Mouse (Mus musculus) retina, adult 2 months (tissue): Measurements from ENCODE around the gene Tead2.

Experiments used
- DNase-seq: peaks from one replicate; pipeline ENCODE4 v3.0.0-alpha.2; 2012; ENCODE audit warnings: low read depth, low spot score

Gene Tead2

GRCm38 (mm10) chr7:45191803-45192363, 23.7 kb upstream of the Tead2 start:
- DNase-seq = no peak

DNA sequence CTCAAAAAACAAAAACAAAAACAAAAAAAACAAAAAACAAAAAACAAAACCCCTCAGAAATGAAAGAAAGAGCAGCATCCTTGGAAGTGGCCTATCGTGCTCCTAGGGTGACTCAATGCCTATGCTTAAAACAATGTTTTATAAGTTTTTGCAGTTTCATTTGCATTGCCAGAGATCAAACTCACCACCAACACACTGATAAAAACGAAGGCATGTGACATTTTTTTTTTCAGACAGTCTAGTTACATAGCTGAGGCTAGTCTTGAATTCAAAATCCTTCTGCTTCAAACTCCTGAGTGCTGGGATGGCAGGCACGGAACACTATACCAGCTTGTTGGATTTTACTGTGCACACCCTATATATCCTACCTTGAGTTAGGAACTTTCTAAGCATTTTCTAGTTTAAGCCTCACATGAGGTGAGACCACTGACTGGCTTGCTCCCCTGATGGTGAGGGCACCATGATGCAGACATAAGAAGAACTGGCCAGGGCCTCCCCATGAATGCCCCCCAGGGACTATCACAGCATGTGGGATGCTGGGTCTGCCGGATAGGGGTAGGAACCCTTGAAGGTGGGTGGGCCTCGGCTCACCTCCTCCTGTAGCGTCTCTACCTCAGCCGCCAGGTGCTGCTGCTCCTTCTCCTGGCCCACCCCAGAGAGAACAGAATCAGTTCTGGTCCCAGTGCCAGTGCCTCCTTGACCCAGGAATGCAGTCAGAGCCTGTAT, 22.8 kb upstream of the Tead2 start:
- DNase-seq = no peak

- DNase-seq = no peak
Measured at GRCm38 (mm10) chr7:45193406-45193805, 22.1 kb upstream of the Tead2 start.

DNA sequence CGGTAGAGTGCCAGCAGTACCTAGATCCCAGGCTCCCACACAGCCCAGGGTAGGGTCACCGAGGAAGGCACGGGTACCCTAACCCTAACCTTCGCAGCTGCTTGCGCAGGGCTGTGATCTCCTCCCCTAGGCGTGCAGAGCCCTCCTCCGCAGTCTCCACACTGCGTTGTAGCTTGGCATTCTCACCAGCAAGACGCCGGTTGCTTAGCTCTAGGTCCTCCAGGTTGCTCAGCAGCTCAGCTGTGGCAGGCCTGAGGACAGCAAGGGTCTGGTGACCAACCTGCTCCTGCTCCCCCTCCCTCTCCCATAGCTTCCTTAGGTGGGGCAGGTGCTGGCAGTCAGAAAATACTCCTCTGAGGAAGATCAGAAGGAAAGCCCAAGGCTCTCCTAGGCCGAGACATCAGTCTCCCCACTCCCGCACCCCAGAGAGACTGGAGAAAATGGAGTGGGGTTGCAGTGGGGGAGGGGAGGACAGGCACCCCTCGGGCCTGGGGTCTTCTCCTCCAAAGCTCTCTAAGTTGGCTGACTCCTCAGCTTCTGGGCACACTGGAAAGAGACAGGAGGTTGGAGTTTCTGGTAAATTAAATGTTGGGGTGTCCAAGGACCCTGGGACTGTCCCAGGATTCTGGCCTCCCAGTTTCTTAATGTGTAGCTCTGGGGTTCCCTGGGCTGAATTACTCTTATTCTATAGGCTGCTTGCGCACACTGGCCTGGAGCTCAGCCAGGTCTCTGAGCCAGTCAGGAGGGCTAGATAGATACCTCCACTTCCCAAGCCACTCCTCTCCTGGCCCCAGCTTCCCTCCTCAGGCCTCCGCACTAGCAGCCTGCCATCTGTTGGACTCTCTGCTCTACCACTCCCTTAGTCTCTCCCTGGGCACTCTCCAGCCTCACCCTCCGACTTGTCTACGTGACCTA, 21.4 kb upstream of the Tead2 start:
- DNase-seq = no peak

DNA sequence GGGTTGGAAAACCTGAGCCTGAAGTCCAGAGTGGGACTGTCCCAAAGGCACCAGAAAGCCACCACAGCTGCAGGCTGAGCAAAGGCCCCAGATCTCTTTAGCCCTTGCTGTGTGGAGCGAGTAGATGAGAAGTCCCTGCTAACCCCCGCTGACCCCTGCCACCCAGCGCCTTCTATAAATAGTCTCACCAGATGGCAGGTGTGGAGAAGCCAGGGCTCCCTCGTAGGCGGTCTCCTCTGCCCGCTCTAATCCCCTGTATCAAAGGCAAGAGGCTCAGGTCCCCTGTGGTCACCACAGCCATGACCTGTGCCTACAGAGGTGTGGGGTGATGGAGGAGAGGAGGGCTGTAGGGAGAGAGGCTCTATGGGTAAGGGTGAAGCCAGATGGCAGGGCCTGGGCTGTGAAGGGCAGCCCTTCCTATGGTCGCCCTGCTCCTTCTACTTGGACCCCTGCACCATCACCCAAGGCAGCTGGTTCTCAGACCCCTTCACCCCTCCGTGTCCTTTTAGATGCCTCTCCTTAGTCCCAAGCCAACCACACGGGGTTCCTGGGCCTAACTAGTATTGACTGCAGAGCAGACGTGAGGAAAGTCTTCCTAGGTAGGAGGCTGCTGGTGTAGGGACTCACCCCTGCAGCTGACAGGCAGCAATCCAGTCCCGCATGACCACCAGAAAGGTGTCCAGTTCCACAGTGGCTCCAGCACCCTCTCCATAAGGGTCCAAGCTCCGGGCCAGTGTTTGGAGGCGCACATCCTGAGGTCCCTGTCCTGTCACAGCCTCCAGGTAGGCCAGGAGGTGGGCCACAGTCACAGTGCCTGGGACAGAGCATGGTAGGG, 20.0 kb upstream of the Tead2 start:
- DNase-seq = peak; percentile 69

DNA sequence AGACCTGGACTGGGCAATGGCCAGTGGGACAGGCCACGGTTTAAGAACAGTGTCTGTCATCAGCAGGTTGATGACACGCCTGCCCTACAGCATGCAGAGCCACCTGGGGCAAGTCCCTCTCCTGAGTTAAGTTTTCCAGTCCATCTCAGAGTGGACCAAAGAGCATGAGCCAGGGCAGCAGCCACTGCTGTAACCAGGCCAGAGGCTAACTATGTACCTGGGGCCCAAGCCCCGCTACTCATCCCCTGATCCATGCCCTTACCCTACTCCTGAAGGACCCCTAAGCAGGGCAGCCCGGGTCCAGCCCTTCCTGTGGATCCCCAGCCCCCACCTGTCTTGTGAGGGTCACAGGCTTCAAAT, 19.4 kb upstream of the Tead2 start:
- DNase-seq = no peak

DNA sequence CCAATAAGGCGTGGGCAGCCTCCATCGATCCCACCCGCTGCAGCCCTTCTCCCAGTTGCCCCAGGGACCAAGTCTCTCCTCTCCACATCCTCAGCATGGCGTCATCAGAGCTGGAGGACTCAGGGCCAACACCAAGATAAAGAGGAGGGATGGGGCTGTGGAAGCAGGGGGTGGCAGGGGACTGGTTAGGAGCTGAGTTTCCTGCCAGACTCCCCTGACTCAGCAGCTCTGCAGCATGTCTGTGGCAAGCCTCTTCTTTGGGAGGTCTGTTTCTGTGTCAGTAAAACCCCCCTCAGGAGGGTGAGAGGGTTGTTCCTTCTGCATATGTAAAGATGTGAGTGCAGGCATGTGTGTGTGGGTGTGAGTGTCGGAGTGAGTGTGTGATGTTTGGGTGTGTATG, 18.6 kb upstream of the Tead2 start:
- no peak for DNase-seq

- peak; percentile 75 for DNase-seq
Measured at GRCm38 (mm10) chr7:45198435-45198834, 17.1 kb upstream of the Tead2 start.

DNA sequence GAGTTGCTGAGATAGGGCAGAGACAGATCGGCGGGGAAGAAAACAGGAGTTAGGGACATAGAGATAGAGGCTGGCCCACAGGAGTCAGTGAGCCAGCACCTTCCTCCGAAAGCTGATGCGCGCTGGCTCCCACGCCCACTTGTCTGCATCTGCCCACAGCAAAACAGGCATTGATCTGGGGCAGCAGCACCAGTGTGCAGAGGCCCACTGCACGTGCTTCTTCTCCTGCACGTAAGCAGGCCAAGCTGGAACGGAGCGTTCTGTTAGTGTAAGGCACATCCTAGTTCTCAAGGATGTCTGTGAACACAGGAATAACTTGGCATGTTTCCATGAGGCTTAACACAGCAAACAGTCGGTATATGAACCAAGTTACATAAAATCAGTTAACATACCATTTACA, 16.6 kb upstream of the Tead2 start:
- no peak for DNase-seq

- no peak for DNase-seq
Measured at GRCm38 (mm10) chr7:45202654-45203053, 12.9 kb upstream of the Tead2 start.

GRCm38 (mm10) chr7:45204380-45205143, 11.0 kb upstream of the Tead2 start, which contains the start of gene Ccdc155:
Gene Ccdc155, minus strand, starts transcription at chr7:45204892.
- DNase-seq = peak; percentile 73

GRCm38 (mm10) chr7:45208260-45208659, 7.3 kb upstream of the Tead2 start:
- no peak for DNase-seq

GRCm38 (mm10) chr7:45211070-45211469, 4.5 kb upstream of the Tead2 start:
- no peak for DNase-seq

DNA sequence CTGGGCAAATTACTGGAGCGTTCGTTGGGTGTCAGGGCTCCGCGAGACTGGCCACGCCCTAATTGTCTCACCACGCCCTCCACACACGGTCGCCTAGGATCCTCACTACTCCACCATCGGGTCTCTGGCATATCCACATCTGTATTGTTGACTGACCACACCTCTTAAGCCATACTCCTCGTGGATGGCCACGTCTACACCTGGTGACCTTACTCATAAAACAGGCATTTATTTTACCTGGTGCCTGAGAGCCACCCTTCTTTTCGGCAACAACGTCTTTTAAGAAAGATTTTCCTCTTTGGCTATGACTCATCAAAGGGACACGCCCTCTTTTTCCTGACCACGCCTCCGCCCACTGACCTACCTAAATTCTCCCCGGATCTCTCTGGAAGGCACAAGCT, 3.7 kb upstream of the Tead2 start, which contains the start of gene Dkkl1:
Gene Dkkl1, minus strand, starts transcription at position 297 of the 401 bp plus-strand sequence.
- DNase-seq = no peak

GRCm38 (mm10) chr7:45212356-45212755, 3.2 kb upstream of the Tead2 start:
- DNase-seq = no peak

DNA sequence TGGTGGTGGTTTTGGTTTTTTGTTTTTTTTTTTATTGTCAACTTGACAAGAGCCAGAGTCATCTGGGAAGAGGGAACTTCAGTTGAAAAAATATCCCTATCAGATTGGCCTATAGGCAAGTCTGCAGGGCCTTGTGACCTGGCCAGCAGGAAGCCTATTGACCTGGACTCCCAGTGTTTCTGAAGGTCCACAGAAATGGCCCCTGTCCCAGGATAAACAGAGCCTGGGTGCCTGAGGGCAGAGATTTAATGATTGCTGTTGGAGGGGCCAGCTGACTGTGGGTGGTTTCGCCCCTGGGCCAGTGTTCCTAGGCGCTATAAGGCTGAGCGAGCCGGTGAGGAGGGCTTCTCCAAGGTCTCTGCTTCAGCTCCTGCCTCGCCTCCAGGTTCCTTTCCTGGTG, 1.8 kb upstream of the Tead2 start:
- DNase-seq = no peak

- no peak for DNase-seq
Measured at GRCm38 (mm10) chr7:45216442-45217183, 1.1 kb downstream of the Tead2 start.

GRCm38 (mm10) chr7:45221680-45222079, 6.1 kb downstream of the Tead2 start:
- DNase-seq = no peak

GRCm38 (mm10) chr7:45224826-45225225, 9.3 kb downstream of the Tead2 start:
- no peak for DNase-seq

GRCm38 (mm10) chr7:45226421-45226820, 10.9 kb downstream of the Tead2 start:
- no peak for DNase-seq
